Mouse (Mus musculus) adrenal gland, adult 10 weeks (tissue): Measurements from ENCODE around the gene Las1l. TPM values are rescaled to one million over a fixed set of nuclear protein-coding genes. Genes with fewer than 3 reads are reported as not detected.

Experiments used
- polyA plus RNA-seq: library from polyadenylated mRNA; stranded (reverse); fragments of 350-450 nt; fragmentation: Illumina TruSeq; extraction: RNeasy Lipid Tissue Mini Kit (QIAGEN cat#74804); gene quantifications from one replicate; pipeline ENCODE4 v1.2.3, GENCODE M21; 2014; ENCODE audit warnings: low read depth, low replicate concordance

Las1l gene
- polyA plus RNA-seq = 63.0 TPM

GRCm38 (mm10) chrX:95956497-95957293 is at the start of gene Las1l:
Gene Las1l, minus strand, starts transcription at chrX:95956962.

Other genes with a start within 250 kb of the Las1l start
- 5.5 TPM for gene Zc3h12b, start 245.3 kb downstream of the Las1l start, polyA plus RNA-seq
- 271 TPM for gene Msn, start 139.1 kb upstream of the Las1l start, polyA plus RNA-seq